Mouse (Mus musculus) heart, postnatal 0 days (tissue): ENCODE measurements around the gene Golm1. TPM values are rescaled to one million over a fixed set of nuclear protein-coding genes. Genes with fewer than 3 reads are reported as not detected.
A peak's percentile ranks its signal among the peaks of the same experiment; 100 is the strongest.
"Not testable (repeated sequence)": the region's sequence is repeated elsewhere in the genome, so short reads cannot be mapped to it uniquely, and the experiment has no call there.

Experiments used
- ATAC-seq: fragments of 200-750 bp; cut with Nextera tagmentation; 2 replicates; pipeline ENCODE4 v1.8.0; 2017; ENCODE audit warnings: low read depth, moderate number of reproducible peaks, moderate library complexity; ENCODE audit not compliant: insufficient read depth
- DNase-seq: peaks from one replicate; pipeline ENCODE4 v3.0.0-alpha.2; 2016; ENCODE audit warnings: low spot score
- H3K27ac ChIP-seq: fragments of 300-500 bp; sonication (generic); 2 replicates; pipeline ENCODE4 v1.5.1; 2014; ENCODE audit warnings: low read depth, mild to moderate bottlenecking
- H3K27me3 ChIP-seq: fragments of 300-500 bp; sonication (generic); 2 replicates; pipeline ENCODE4 v1.6.1; 2014; ENCODE audit warnings: low read length, mixed read lengths; ENCODE audit not compliant: control insufficient read depth, insufficient read depth
- H3K36me3 ChIP-seq: fragments of 300-500 bp; sonication (generic); replicated peaks from 2 replicates; pipeline ENCODE4 v1.6.1; 2014; ENCODE audit warnings: low read length, mixed read lengths; ENCODE audit not compliant: control insufficient read depth, insufficient read depth
- H3K4me1 ChIP-seq: fragments of 300-500 bp; sonication (generic); 2 replicates; pipeline ENCODE4 v1.6.1; 2014; ENCODE audit warnings: antibody characterized with exemption; ENCODE audit not compliant: control insufficient read depth, insufficient read depth
- H3K4me2 ChIP-seq: fragments of 300-500 bp; sonication (generic); 2 replicates; pipeline ENCODE4 v1.6.1; 2014; ENCODE audit warnings: low read depth, mild to moderate bottlenecking, low read length, moderate library complexity
- H3K4me3 ChIP-seq: fragments of 300-500 bp; sonication (generic); 2 replicates; pipeline ENCODE4 v1.5.1; 2014; ENCODE audit warnings: low read depth, low read length
- H3K9ac ChIP-seq: fragments of 300-500 bp; sonication (generic); replicated peaks from 2 replicates; pipeline ENCODE4 v1.6.1; 2014; ENCODE audit warnings: low read depth, low read length, mixed read lengths
- H3K9me3 ChIP-seq: fragments of 300-500 bp; sonication (generic); replicated peaks from 2 replicates; pipeline ENCODE4 v1.6.1; 2016; ENCODE audit warnings: low read length; ENCODE audit not compliant: control insufficient read depth
- CTCF ChIP-seq: IDR thresholded peaks from 2 replicates; pipeline ENCODE4 v1.5.1; 2016; ENCODE audit warnings: antibody characterized with exemption, control low read depth, low read depth
- EP300 ChIP-seq: IDR thresholded peaks from 2 replicates; pipeline ENCODE4 v1.6.1; 2016; ENCODE audit warnings: antibody characterized with exemption, low read depth
- whole genome bisulfite sequencing: fragments of 180-500 bp; shearing (Covaris S2); extraction: QIAGEN DNeasy Blood & Tissue Kit; methylation state at CpG from one replicate; pipeline ENCODE4 v1.1.7; 2014; 5-methylcytosine and 5-hydroxymethylcytosine counted together
- polyA plus RNA-seq: library from polyadenylated mRNA; unstranded; fragments of >200 nt; fragmentation: Nextera tagmentation; extraction: Ambion mirVana; gene quantifications from 2 replicates; pipeline ENCODE4 v1.2.1, GENCODE M21; 2015
- total RNA-seq: library from RNA; depleted of rRNA; stranded (reverse); fragments of >200 nt; gene quantifications from 2 replicates; pipeline ENCODE4 v1.2.3, GENCODE M21; 2014; ENCODE audit warnings: low replicate concordance

Gene Golm1
- total and polyA plus RNA-seq, 2 experiments from 2014 or later: 19.9 to 26.6 TPM

GRCm38 (mm10) chr13:59710230-59710629 is 34.6 kb upstream of the Golm1 start, which contains the start of gene Spata31d1a:
Gene Spata31d1a (minus strand): TSS chr13:59710330.
- DNase-seq (no peak), ATAC-seq (no peak)
- TF ChIP-seq EP300 (no peak), CTCF (no peak)
- Histone ChIP-seq H3K9me3 (no peaks in the 10 kb centered on the region), H3K9ac (no peak within 1 kb of the TSS), H3K4me1 (no peaks in the 10 kb centered on the region), H3K4me2 (no peak within 1 kb of the TSS), H3K4me3 (no peak within 1 kb of the TSS), H3K27me3 (no peaks in the 10 kb centered on the region), H3K27ac (no peak within 1 kb of the TSS), H3K36me3 (no peaks in the 10 kb centered on the region)
- WGBS: 83% methylated on average over 15 of the region's 15 CpGs

GRCm38 (mm10) chr13:59704562-59704961 is 29.0 kb upstream of the Golm1 start:
- no peak overlapping the region for H3K9ac ChIP-seq
- 30% methylated on average over 12 of the region's 12 CpGs for WGBS
- H3K4me3 ChIP-seq: no peak overlapping the region
- H3K27ac ChIP-seq: no peak overlapping the region
- 0 out of 2 replicates have a peak, but pooled peaks cover 4% of the 10 kb centered on the region for H3K27me3 ChIP-seq
- no peaks in the 10 kb centered on the region for H3K36me3 ChIP-seq
- TF ChIP-seq EP300: no peak
- TF ChIP-seq CTCF: peak; percentile 50
- ATAC-seq (peak; percentile 54; the same call in 1 of the 2 replicates), DNase-seq (peak; percentile 13)
- peak overlapping the region; percentile 18; the same call in 1 of the 2 replicates for H3K4me2 ChIP-seq
- H3K9me3 ChIP-seq: no peaks in the 10 kb centered on the region
- no peaks in the 10 kb centered on the region for H3K4me1 ChIP-seq

DNA sequence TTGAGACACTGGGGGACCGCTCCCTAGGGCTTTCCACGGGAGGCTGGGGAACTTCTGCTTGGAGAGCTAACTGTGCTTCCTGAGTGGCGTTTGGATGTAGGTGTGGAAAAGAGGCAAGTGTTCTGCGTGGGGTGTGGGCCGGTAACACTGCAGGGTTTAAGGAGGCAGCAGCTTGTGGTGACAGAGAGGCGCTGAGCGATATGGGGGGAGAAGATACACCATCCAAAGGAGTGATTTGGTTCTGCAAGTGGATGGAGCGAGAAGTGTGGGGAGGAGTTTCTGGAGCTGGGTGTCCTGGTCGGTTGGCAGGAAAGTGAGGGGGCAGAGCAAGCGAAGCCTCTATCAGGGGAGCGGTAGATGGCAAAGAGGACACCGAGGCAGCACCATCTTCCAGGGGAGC is 27.9 kb upstream of the Golm1 start:
- TF ChIP-seq CTCF (no peak), EP300 (no peak)
- H3K27me3 ChIP-seq: 0 out of 2 replicates have a peak, but pooled peaks cover 4% of the 10 kb centered on the region
- H3K27ac ChIP-seq: no peak overlapping the region
- H3K4me1 ChIP-seq: no peaks in the 10 kb centered on the region
- no peak overlapping the region for H3K4me3 ChIP-seq
- H3K4me2 ChIP-seq: no peak overlapping the region
- no peaks in the 10 kb centered on the region for H3K9me3 ChIP-seq
- no peak overlapping the region for H3K9ac ChIP-seq
- no peaks in the 10 kb centered on the region for H3K36me3 ChIP-seq
- ATAC-seq (no peak), DNase-seq (no peak)
- WGBS: 71% methylated on average over 12 of the region's 12 CpGs

GRCm38 (mm10) chr13:59700137-59700536 is 24.5 kb upstream of the Golm1 start:
- not testable (repeated sequence) for H3K27me3 ChIP-seq, H3K4me2 ChIP-seq, DNase-seq, H3K9ac ChIP-seq, H3K27ac ChIP-seq, H3K36me3 ChIP-seq, H3K4me3 ChIP-seq, H3K9me3 ChIP-seq, H3K4me1 ChIP-seq
- WGBS: 41% methylated on average over 1 of the region's 1 CpGs
- ATAC-seq: peak; percentile 60

- no peak overlapping the region for H3K27ac ChIP-seq
- TF ChIP-seq EP300 (no peak), CTCF (no peak)
- no peak overlapping the region for H3K4me2 ChIP-seq
- H3K9me3 ChIP-seq: no peaks in the 10 kb centered on the region
- DNase-seq (no peak), ATAC-seq (no peak)
- H3K36me3 ChIP-seq: no peaks in the 10 kb centered on the region
- no peaks in the 10 kb centered on the region for H3K4me1 ChIP-seq
- 91% methylated on average over 8 of the region's 8 CpGs for WGBS
- H3K4me3 ChIP-seq: no peak overlapping the region
- 0 out of 2 replicates have a peak, but pooled peaks cover 4% of the 10 kb centered on the region for H3K27me3 ChIP-seq
- no peak overlapping the region for H3K9ac ChIP-seq
Observed at GRCm38 (mm10) chr13:59699131-59699530, 23.5 kb upstream of the Golm1 start.

GRCm38 (mm10) chr13:59695781-59696180 is 20.2 kb upstream of the Golm1 start:
- H3K27me3 ChIP-seq: no peaks in the 10 kb centered on the region
- ATAC-seq (no peak), DNase-seq (no peak)
- WGBS: 84% methylated on average over 7 of the region's 7 CpGs
- no peaks in the 10 kb centered on the region for H3K9me3 ChIP-seq
- no peak overlapping the region for H3K27ac ChIP-seq
- H3K9ac ChIP-seq: no peak overlapping the region
- no peaks in the 10 kb centered on the region for H3K36me3 ChIP-seq
- H3K4me2 ChIP-seq: no peak overlapping the region
- TF ChIP-seq EP300 (no peak), CTCF (no peak)
- H3K4me1 ChIP-seq: no peaks in the 10 kb centered on the region
- no peak overlapping the region for H3K4me3 ChIP-seq
